Mouse (Mus musculus) neural tube, embryonic 11.5 days (tissue): ENCODE measurements around the gene Gm20388. TPM values are rescaled to one million over a fixed set of nuclear protein-coding genes. Genes with fewer than 3 reads are reported as not detected.

Experiments used
- ATAC-seq: fragments of 200-750 bp; cut with Nextera tagmentation; 2 replicates; pipeline ENCODE4 v1.8.0; 2017; ENCODE audit warnings: moderate number of reproducible peaks, mild to moderate bottlenecking, moderate TSS enrichment, moderate library complexity; ENCODE audit not compliant: insufficient read depth, low FRiP score, low TSS enrichment
- DNase-seq: peaks from one replicate; pipeline ENCODE4 v3.0.0-alpha.2; 2015; ENCODE audit warnings: low spot score
- H3K27ac ChIP-seq: fragments of 300-500 bp; sonication (generic); 2 replicates; pipeline ENCODE4 v1.5.1; 2014; ENCODE audit warnings: low read depth, mild to moderate bottlenecking, low read length
- H3K27me3 ChIP-seq: fragments of 300-500 bp; sonication (generic); 2 replicates; pipeline ENCODE4 v1.6.1; 2014; ENCODE audit warnings: mild to moderate bottlenecking, low read length, mixed read lengths; ENCODE audit not compliant: control insufficient read depth, insufficient read depth
- H3K36me3 ChIP-seq: fragments of 300-500 bp; sonication (generic); 2 replicates; pipeline ENCODE4 v1.6.1; 2014; ENCODE audit warnings: mild to moderate bottlenecking, low read length, moderate library complexity, mixed read lengths; ENCODE audit not compliant: control insufficient read depth, insufficient read depth
- H3K4me1 ChIP-seq: fragments of 300-500 bp; sonication (generic); 2 replicates; pipeline ENCODE4 v1.6.1; 2014; ENCODE audit warnings: low read length, mixed read lengths; ENCODE audit not compliant: control insufficient read depth, insufficient read depth
- H3K4me2 ChIP-seq: fragments of 300-500 bp; sonication (generic); 2 replicates; pipeline ENCODE4 v1.6.1; 2014; ENCODE audit warnings: low read depth, mild to moderate bottlenecking, moderate library complexity
- H3K4me3 ChIP-seq: fragments of 300-500 bp; sonication (generic); 2 replicates; pipeline ENCODE4 v1.5.1; 2014; ENCODE audit warnings: low read depth, low read length
- H3K9ac ChIP-seq: fragments of 300-500 bp; sonication (generic); 2 replicates; pipeline ENCODE4 v1.6.1; 2014; ENCODE audit warnings: mild to moderate bottlenecking, low read length
- H3K9me3 ChIP-seq: fragments of 300-500 bp; sonication (generic); 2 replicates; pipeline ENCODE4 v1.6.1; 2016; ENCODE audit warnings: low read length; ENCODE audit not compliant: control insufficient read depth
- WGBS: fragments of 180-500 bp; shearing (Covaris S2); extraction: QIAGEN DNeasy Blood & Tissue Kit; methylation state at CpG from one replicate; pipeline ENCODE4 v1.1.7; 2014; 5-methylcytosine and 5-hydroxymethylcytosine counted together
- polyA plus RNA-seq: library from polyadenylated mRNA; unstranded; fragments of >200 nt; fragmentation: Nextera tagmentation; extraction: Ambion mirVana; gene quantifications from 2 replicates; pipeline ENCODE4 v1.2.1, GENCODE M21; 2014

The Gm20388 gene
- polyA plus RNA-seq, 1 experiment from 2014 or later = not detected

DNA sequence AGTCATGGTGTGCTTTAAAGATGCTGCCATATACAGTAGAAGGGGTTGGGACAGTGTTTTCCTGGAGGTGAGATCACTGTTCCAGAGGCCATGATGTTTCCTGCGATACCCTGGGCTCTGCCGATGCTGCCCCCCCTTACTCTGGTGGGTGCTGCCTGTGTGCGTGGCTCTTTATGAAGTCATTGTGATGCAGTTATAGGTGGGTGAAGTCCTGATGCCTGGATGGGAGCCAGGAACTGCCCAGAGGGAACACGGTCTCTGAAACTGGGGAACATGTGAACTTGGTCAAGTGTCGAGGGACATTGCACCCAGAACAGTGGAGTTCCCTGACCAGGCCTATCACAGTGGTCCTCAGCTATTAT lies 2802.5 kb downstream of the Gm20388 start:
- H3K27me3 ChIP-seq = no peaks in the 10 kb centered on the region
- no peaks in the 10 kb centered on the region for H3K4me1 ChIP-seq
- no peak overlapping the region for H3K4me2 ChIP-seq
- no peak overlapping the region for H3K27ac ChIP-seq
- no peak overlapping the region for H3K9ac ChIP-seq
- DNase-seq = no peak
- H3K4me3 ChIP-seq = no peak overlapping the region
- 92% methylated on average over 5 of the region's 5 CpGs for WGBS
- H3K36me3 ChIP-seq = no peaks in the 10 kb centered on the region
- H3K9me3 ChIP-seq = no peaks in the 10 kb centered on the region
- no peak for ATAC-seq

DNA sequence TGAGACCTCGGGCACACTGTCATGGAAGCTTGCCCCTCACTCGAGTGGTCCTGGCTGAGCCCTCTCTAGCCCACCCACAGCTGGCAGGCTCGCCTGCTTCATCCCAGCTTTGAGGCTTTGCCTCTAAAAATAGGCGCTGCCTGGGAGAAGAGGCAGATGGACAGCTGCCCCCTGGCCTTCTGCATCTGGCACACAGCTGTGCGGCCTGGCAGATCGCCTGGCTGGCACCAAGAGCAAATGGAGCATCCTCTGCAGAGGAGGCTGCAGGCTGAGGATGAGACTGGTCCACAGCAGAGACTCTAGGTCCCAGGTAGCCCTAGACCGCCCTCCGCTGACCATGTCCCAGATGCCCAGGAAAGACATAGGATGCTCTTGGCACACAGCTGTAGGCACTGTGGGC lies 2805.9 kb downstream of the Gm20388 start:
- Histone ChIP-seq H3K27me3 (no peaks in the 10 kb centered on the region), H3K9ac (no peak overlapping the region), H3K4me1 (peaks cover 3% of the 10 kb centered on the region; the same call in 1 of the 2 replicates), H3K27ac (no peak overlapping the region), H3K9me3 (no peaks in the 10 kb centered on the region), H3K4me3 (no peak overlapping the region), H3K4me2 (no peak overlapping the region), H3K36me3 (no peaks in the 10 kb centered on the region)
- DNase-seq (no peak), ATAC-seq (no peak)
- WGBS = 84% methylated on average over 8 of the region's 8 CpGs

DNA sequence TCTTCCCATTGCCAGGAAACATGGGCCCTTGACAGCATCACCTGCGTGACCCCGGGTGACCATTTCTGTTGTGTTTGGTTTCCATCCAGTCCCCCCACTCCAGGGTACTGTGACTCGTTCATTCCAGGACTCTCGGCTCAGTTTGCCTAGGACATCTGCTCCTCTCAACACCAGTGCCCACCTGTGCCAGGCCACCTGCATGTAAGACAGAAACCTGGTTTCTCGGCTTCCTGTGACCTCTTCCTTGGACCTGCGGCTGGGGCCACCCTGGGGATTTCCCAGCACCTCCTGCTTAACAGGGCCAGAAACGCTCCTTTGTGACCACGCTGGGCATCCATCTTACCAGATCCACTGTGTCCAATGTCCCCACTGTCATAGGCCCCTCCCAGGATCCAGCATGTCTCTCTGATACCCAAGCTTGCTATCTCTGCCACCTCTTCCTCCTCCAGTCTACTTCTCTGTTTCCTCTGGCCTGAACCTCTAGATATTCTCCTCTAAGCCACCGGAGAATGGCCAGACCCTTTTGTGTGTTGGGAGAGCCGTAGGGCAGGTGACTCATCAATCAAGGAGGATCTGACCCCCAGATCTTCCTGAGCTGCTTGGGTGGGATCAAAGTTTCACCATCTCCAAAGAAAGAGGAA lies 2807.3 kb downstream of the Gm20388 start:
- WGBS = 86% methylated on average over 10 of the region's 10 CpGs
- H3K9ac ChIP-seq = no peak overlapping the region
- no peaks in the 10 kb centered on the region for H3K36me3 ChIP-seq
- no peaks in the 10 kb centered on the region for H3K9me3 ChIP-seq
- H3K4me1 ChIP-seq = peaks cover 3% of the 10 kb centered on the region; the same call in 1 of the 2 replicates
- H3K4me2 ChIP-seq = no peak overlapping the region
- H3K27me3 ChIP-seq = no peaks in the 10 kb centered on the region
- DNase-seq (no peak), ATAC-seq (no peak)
- no peak overlapping the region for H3K27ac ChIP-seq
- H3K4me3 ChIP-seq = no peak overlapping the region

DNA sequence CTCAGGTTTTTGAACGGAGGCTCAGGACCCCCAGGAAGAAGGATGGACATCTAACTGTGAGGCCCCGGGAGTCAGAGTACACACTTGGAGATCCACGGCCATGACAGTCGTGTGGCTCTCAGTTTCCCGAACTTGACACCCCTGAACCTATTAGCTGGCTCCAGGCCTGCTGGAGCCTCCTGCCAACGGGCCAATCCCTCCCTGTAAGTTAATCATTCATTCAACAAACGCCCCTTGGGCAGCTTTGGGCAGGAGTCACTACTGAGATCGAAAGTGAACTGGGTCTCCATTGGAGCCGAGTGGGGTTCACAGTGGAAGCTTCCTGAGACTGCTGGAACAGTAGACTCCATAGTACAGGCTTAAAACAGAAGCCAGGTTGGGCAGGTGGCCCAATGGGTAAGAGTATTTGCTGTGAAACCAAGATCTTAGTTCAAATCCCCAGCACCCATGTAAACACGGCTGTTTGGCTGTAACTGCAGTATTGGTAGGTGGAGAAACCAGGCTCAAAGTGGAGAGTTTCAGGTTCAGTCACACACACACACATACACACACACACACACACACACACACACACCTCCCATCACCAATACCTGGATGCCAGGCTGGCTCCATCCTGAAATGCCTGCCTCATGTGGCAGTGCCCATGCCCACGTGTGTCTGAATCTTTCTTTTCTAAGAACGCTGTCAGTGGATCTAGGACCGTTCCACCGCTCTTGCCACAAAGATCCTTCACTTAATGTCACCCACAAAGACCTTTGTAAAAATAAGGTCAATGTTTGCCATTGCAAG lies 2808.3 kb downstream of the Gm20388 start:
- Histone ChIP-seq H3K27ac (no peak overlapping the region), H3K4me2 (no peak overlapping the region), H3K4me1 (peaks cover 3% of the 10 kb centered on the region; the same call in 1 of the 2 replicates), H3K9me3 (no peaks in the 10 kb centered on the region), H3K9ac (no peak overlapping the region), H3K27me3 (no peaks in the 10 kb centered on the region), H3K4me3 (no peak overlapping the region), H3K36me3 (no peaks in the 10 kb centered on the region)
- WGBS = 83% methylated on average over 14 of the region's 14 CpGs
- no peak for ATAC-seq
- DNase-seq = no peak

DNA sequence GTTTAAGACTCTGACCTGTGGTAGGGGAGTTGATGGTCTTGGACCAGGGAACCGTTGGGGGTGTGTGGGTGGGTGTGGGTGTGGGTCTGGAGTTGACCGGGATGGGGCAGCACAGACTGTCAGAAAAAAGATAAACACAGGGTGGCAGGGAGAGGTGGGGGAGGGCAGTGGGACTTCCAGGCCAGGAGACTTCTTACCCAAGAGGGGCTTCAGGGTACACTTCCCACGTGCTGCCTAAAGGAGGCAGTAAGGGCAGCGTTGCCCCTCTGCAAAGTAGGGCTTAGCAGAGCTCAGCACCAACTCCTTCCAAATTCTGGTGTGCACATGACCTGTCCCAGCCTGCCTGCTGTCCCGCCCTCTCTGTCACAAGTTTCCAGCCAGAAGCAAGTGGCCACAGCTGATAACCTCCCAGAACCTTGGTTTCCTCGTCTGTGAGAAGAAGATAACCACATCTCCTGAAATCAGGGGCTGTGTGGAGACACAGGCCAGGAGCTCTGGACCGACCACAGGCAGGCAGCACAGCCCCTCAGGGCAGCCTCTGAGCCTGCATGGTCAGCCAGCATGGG lies 2808.9 kb downstream of the Gm20388 start:
- H3K4me1 ChIP-seq = peaks cover 3% of the 10 kb centered on the region; the same call in 1 of the 2 replicates
- H3K9me3 ChIP-seq = no peaks in the 10 kb centered on the region
- no peaks in the 10 kb centered on the region for H3K36me3 ChIP-seq
- no peak for DNase-seq
- H3K4me2 ChIP-seq = no peak overlapping the region
- H3K9ac ChIP-seq = no peak overlapping the region
- 38% methylated on average over 7 of the region's 7 CpGs for WGBS
- ATAC-seq = no peak
- H3K27me3 ChIP-seq = no peaks in the 10 kb centered on the region
- no peak overlapping the region for H3K27ac ChIP-seq
- no peak overlapping the region for H3K4me3 ChIP-seq

DNA sequence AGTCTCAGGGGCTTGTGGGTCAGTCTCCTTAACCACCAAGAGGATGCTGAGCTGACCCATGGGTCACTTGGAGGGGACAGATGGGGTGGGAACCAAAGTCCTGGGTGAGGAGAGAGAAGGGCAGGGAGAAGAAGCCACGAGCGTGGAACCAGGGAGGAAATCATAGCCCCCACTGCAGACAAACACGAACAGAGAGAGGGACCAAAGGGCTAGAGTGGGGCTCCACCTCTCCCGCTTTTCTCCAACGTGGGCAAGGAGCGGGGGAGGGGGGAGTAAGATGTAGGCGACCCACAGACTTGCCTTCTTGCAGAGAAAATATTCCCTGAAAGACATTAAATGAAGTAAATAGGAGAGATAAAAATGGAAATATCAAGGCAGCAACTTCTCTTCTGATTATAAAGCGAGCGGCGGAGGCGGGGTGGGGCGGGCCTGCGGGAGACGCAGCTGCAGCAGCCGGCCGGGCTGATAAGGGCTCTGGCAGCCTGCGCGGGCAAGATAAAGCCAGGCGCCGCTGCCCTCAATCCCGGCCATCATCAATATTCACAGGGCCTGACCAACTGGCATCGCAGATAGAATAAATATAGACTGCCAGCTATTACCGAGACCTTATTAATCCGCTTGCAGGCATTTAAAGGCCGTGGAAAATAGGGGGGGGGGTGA lies 2809.6 kb downstream of the Gm20388 start:
- no peaks in the 10 kb centered on the region for H3K36me3 ChIP-seq
- 13% methylated on average over 25 of the region's 25 CpGs for WGBS
- H3K27ac ChIP-seq = no peak overlapping the region
- H3K9ac ChIP-seq = 0 out of 2 replicates have a peak overlapping the region, but pooled peaks have one; percentile 8
- peak; percentile 50 for DNase-seq
- H3K4me3 ChIP-seq = no peak overlapping the region
- H3K4me2 ChIP-seq = peak overlapping the region; percentile 21; the same call in 1 of the 2 replicates
- no peak for ATAC-seq
- H3K4me1 ChIP-seq = peaks cover 3% of the 10 kb centered on the region; the same call in 1 of the 2 replicates
- H3K9me3 ChIP-seq = no peaks in the 10 kb centered on the region
- H3K27me3 ChIP-seq = no peaks in the 10 kb centered on the region

DNA sequence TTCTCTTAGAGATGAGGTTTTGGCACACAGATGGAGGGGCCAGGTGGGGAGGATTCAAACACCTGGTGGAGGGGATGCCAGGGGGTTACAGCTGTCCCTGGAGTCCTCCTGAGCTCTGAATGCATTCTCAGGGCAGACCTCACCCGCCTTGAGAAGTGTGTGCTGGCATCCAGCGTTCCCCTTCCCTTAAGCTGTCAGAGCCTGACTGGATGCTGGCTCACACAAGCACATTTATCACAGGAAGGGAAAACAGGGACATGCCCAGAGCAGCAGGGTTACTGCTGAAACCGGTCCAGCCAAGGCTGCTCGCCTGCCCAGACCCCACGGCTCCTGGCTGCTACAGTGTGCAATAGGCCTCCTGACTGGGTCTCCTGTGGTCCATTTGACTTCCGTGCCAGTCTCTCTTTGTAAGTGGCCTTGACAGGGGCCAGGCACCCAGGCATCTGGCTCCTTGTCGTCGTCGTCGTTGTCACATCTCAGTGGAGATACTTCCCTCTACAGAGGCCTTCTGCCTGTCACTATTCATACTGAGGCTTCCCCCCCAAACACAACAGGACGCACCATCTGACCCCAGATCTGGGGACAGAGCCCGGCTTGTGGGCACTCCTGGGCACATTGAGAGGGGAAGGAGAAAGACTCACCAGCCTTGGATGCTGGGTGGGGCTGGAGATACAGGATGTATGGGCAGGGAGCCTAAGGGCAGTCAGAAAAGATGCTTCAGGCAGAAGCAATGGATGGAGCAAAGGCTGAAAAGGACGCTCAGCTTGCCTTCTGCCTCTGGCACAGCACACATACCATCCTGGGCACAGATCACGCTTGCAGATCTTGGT lies 2810.4 kb downstream of the Gm20388 start:
- Histone ChIP-seq H3K4me1 (peaks cover 3% of the 10 kb centered on the region; the same call in 1 of the 2 replicates), H3K36me3 (no peaks in the 10 kb centered on the region), H3K27ac (0 out of 2 replicates have a peak overlapping the region, but pooled peaks have one; percentile 14), H3K9me3 (no peaks in the 10 kb centered on the region), H3K4me3 (no peak overlapping the region), H3K9ac (0 out of 2 replicates have a peak overlapping the region, but pooled peaks have one; percentile 5), H3K27me3 (no peaks in the 10 kb centered on the region), H3K4me2 (no peak overlapping the region)
- ATAC-seq = no peak
- no peak for DNase-seq
- WGBS = 65% methylated on average over 14 of the region's 14 CpGs

DNA sequence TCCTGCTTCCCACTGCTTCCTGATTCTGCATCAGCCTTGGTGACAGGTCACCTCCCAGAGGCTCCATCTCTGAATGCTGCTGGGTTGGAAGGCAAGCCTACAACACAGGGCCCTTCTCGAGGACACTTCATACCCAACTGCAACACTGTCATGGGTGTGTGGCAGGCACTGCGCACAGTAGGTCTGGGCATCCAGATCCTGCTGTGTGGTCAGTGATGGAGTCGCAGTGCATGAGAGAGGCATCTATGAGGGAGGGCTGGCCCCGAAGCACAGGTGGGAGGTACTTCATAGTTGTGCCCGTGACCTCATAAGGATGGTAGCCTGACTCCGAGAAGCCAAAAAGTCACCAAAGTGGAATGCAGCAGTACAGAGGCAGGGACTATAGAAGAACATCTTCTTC lies 2814.5 kb downstream of the Gm20388 start:
- no peak for ATAC-seq
- WGBS = 92% methylated on average over 6 of the region's 6 CpGs
- H3K36me3 ChIP-seq = no peaks in the 10 kb centered on the region

More for the DNA sequence above, 2814.5 kb downstream of the Gm20388 start:
- no peak for DNase-seq
- H3K9ac ChIP-seq = no peak overlapping the region
- H3K27ac ChIP-seq = no peak overlapping the region
- H3K4me1 ChIP-seq = peaks cover 3% of the 10 kb centered on the region; the same call in 1 of the 2 replicates
- H3K27me3 ChIP-seq = no peaks in the 10 kb centered on the region
- H3K4me3 ChIP-seq = no peak overlapping the region
- H3K9me3 ChIP-seq = no peaks in the 10 kb centered on the region
- H3K4me2 ChIP-seq = no peak overlapping the region
